Mouse (Mus musculus) brain, embryonic 14.5 days (tissue): ENCODE measurements around the gene Tspan14.

Experiments
- CTCF ChIP-seq: fragments of 200-500 bp; IDR thresholded peaks from 2 replicates; pipeline ENCODE4 v1.5.1; 2012; ENCODE audit warnings: inconsistent platforms, mild to moderate bottlenecking, moderate library complexity, borderline replicate concordance; ENCODE audit not compliant: insufficient read depth, insufficient read length; ENCODE audit errors: extremely low read depth
- POLR2A ChIP-seq: fragments of 200-500 bp; IDR thresholded peaks from 2 replicates; pipeline ENCODE4 v1.6.1; 2012; ENCODE audit warnings: mild to moderate bottlenecking, inconsistent platforms, borderline replicate concordance; ENCODE audit not compliant: poor library complexity, insufficient read depth, insufficient read length, severe bottlenecking; ENCODE audit errors: extremely low read depth

- TF ChIP-seq CTCF = no peak
- no peak for TF ChIP-seq POLR2A
Measured at GRCm38 (mm10) chr14:40893884-40894283, 72.7 kb downstream of the Tspan14 start.
